Mouse (Mus musculus) right cerebral cortex, postnatal 14 days (tissue): ENCODE data around the gene Oas1g.
"Not testable (repeated sequence)": the region's sequence is repeated elsewhere in the genome, so short reads cannot be mapped to it uniquely, and the experiment has no call there.

Experiments
- DNase-seq: peaks from one replicate; pipeline ENCODE4 v3.0.0; 2022

Oas1g gene

DNA sequence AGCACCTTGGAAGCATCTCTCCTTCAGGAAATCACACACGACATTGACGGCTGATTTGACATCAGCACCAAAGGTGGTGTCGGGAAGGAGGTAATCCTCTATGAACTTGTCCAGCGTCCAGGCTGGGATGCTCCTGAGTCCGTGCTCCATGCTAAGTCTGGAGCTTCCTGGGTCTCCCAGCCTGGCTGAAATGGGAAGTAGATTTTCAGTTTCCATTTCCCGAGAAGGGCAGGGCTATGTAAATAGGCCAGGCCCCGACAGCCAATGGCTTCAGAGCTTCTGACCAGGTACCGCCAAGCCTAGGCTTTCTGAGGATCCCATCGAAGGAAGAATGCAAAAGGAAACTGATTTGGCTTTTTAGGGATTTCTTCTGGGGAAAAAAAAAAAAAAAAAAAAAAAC lies at the start of gene Oas1g:
Gene Oas1g (minus strand): TSS at position 201 of the 400 bp plus-strand sequence.
- not testable (repeated sequence) for DNase-seq

DNA sequence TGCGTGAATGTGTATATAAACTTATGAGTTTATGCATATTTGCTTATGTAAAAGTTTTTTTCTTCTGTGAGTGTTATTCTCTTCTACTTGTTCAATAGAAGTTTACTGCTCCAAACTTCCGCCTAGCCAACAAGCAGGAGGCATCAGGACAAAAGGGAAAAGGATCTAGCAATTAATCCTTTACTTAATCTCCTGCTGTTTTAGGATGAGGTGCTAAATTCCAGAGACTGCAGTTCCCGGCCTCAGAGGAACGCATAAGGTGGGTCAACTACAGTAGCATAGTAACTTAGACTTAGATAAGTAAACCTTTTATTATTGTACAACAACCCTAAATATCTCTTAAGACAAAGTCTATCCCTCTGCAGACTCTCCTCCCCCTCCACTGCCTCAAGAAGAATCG lies 46.6 kb upstream of the Oas1g start:
- no peak for DNase-seq

DNA sequence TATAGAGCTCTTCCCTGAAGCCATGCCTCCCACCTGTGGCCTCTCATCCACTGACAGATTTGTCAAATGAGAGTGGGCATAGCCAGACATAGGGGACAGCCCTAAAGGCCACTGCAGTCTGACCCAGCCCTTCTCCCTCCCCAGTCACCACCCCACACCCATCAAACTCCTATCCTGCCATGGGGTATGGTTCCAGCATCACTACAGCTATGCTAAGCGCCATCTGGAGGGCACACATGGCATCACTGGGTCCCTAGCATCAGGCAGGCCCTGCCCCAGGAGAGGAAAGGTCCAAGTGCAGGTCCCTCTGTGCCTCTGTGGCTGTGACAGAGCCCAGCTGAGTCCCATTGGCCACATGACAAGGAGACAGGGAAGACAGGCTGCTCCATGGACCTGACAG lies 39.6 kb upstream of the Oas1g start:
- no peak for DNase-seq

DNA sequence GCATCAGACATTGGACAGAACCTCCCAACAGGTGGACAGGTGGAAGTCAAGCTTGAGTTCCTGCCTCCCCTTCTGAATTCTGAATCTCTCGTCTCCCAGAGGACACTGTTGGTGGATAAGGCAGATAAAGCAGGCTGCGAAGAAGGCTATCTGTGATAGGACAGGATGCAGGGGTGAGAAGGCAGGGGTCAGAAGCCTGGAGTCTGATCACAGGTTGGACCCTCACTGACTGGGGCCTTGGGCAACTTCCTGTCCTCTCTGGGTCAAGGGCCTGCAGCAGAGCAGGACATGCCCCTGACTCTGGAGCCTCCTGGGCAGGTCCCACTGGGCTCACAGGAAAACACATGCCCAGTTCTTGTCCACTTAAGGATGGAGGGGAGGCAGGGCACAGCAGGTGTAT lies 38.9 kb upstream of the Oas1g start:
- not testable (repeated sequence) for DNase-seq

DNA sequence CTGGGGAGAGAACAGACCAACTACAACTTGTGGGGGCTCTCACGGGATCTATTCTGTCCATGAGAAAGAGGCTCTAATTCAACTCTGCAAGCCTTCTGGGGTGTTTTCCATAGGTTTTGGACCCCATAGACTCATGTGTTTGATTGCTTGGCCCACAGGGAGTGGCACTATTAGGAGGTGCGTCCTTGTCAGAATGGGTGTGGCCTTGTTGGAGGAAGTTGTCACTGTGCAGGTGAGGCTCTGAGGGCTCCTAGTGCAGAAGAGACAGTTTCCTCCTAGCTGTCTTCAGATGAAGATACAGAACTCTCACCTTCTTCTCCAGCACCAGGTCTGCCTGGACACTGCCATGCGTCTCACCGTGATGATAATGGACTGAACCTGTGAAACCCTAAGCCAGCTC lies 37.1 kb upstream of the Oas1g start:
- DNase-seq, result not testable (repeated sequence)

DNA sequence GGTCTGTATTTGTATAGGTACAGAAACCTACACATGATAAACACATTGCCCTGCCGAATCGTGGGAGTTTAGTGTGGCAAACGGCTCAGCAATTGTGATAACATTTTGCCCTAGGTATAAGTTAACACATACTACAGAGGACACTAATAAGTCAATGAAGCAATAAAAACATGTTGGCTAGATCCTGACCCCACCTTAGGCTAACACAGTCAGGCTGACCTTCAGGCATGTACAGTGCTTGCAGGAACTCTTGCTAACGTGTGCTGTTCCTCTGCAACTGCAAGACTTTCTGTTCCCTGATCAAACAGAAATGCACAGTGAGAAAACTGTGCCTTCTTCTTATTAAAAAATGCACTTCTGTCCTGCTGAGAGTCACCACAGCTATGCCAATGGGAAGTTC lies 36.6 kb upstream of the Oas1g start:
- no peak for DNase-seq

DNA sequence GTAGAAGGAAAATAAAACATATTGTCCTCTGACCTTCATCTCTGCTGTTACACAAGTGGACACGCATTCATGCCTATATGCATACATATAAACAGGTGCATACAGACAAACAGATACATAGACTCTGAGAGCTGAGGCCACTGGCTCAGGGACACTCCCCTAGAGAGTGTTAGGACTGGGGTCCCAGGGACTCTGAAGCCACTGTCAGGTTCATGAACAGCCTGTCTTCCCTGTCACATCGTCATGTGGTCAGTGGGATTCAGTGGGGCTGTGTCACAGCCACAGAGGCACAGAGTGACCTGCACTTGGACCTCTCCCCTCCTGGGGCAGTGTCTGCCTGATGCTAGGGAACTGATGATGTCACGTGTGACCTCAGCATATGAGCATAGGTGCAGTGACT lies 32.9 kb upstream of the Oas1g start:
- no peak for DNase-seq

DNA sequence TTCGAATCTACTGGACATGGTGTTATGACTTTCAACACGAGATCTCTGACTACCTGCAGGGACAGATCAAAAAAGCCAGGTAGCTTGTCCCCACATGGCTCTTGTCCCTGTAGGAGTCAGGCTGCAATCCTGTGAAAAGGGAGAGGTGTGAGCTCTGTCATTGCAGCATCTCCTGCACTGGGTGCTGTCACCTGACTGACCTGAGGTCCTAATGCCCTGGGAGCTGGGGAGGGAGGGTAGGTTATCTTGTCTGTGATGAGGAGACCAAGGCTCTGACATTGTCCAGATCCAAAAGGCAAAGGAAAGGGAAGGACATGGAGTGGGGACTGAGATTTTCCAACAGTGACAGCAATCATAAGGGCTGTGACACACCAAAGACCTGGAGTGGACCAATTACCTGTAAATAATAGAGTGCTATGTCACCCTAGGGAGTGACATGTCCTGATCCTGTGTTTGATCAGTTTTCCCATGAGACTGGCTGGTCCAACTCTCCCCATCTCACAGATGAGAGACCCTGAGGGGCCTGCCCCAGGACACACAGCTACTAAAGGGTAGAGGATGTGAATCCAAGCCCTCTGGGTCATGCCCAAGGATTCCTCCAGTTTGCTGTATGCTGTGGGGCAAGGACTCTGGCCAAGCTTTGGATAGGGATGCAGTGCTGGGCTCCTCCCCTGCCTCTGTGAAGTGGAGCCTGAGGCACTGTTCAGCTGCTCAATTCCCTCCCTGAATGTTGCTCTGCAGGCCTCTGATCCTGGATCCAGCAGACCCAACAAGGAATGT lies 31.9 kb upstream of the Oas1g start:
- not testable (repeated sequence) for DNase-seq

DNA sequence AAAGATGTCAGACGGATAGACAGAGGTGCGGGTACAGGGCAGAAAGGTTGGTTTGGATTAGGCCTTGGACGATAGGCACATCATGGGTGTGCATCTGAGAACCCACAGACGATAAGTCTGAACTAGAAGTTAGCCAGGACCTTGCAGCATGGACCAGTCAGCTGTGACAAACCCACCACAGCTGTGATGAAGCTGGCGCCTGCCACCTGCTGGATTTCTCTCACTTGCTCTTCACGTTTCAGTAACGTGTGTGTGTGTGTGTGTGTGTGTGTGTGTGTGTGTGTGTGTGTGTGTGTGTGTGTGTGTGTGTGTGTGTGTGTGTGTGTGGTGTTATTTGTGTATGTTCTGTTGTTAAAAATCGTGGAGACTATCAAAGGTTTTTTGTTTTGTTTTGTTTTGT lies 26.8 kb upstream of the Oas1g start, which contains the start of gene Oas1d:
Gene Oas1d (plus strand): TSS at position 333 of the 400 bp plus-strand sequence.
- not testable (repeated sequence) for DNase-seq

DNA sequence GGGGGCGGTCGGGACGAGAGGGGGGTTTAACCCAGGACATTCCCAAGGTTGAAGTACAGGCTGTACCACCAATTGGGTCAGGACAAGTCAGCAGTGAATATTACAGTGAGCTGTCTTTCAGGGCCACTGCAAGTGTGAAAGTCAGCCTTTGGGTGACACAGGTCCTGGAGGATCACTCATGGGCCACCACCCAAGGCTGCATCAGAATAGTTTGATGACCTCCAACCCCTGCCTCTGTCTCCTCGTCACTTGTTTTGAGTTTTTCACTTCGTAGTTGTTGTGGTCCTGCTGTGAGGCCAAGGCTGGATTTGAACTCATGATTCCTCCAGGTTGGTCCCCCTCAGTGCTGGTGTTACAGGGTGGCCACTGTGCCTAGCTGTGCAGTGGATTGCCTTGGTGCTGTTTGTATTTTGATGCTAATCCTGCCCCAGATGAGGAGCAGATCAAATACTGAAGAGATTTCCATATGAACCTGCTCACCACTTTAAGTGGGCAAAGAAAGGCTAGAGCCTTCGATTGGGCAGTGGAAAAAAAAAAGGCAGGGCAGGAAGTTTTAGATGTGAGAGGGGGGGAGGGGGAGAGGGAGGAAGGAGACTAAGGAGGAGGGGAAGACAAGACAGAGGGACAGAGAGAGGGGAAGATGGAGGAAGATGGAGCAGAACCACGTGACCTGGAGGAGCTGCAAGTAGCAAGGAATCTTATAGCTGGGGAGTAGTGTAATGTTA lies 20.9 kb upstream of the Oas1g start:
- no peak for DNase-seq

DNA sequence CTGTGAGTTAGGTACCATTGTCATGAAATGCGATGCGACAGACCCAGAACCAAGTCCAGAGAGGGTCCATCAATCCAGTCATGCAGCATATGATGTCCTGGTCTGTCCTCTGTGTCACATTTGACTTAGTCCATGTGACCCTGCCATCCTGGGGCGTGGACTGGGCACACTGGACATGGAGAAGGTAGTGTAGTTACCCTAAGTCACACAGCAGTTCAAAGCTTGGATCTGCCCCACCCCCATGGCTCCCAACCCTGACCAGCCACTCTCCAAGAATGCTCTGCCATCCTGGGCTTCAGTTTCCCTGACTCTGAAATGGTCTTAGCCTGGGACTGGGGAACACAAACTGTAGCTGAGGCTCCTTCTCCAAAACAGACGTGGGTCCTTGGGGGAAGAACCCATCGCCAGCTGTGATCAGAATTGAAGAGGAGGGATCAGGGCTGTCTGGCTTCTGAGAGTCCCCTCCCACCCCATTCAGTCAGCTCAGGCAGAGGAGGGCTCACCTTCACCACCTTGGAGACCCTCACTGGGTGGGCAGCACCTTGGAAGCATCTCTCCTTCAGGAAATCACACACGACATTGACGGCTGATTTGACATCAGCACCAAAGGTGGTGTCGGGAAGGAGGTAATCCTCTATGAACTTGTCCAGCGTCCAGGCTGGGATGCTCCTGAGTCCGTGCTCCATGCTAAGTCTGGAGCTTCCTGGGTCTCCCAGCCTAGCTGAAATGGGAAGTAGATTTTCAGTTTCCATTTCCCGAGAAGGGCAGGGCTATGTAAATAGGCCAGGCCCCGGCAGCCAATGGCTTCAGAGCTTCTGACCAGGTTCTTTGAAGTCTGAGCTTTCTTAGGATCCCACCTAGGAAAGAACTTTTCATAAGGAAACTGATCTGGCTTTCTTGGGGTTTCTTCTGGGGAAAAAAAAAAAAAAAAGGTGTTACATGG lies 19.6 kb upstream of the Oas1g start, which contains the start of gene Oas1a:
Gene Oas1a (minus strand): TSS at position 731 of the 943 bp plus-strand sequence.
- DNase-seq, result not testable (repeated sequence)

DNA sequence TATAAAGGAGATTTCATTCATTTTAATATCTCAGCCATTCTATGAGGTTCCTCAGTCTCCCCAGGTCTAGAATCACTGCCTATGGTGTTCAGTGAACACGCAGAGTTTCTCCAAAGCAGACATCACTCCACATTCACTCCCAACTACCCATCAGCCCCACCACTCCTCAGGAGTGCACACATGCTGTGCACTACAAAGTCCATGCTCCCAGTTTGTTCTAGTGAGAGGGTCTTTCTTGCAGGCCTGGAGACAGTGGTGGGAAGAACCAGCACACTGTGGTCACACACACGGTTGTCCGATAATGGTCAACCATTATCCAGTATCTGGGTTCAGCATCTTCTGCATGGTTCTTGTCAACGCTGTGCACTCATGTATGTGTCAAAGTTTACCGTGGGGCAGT lies 14.6 kb upstream of the Oas1g start:
- DNase-seq, result no peak

DNA sequence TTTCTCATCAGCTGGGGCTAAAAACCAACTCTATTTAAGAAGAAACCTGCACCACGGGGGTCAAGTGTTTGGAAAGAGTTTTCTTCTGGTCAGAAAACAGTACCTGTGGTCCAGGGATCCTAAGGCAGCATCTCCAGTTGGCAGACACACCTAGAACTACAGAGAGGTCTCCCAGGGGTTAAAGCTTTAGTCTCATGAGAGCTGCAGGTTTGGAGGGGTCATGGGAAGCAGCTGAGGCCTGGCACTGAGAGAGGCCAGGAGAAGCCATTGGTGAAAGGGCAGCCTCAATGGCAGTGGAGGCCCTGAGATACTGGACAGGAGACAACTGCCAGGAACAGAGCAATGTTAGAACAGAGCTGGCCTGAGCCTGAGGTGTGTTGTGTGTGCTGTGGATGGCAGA lies 13.3 kb upstream of the Oas1g start:
- DNase-seq, result no peak

DNA sequence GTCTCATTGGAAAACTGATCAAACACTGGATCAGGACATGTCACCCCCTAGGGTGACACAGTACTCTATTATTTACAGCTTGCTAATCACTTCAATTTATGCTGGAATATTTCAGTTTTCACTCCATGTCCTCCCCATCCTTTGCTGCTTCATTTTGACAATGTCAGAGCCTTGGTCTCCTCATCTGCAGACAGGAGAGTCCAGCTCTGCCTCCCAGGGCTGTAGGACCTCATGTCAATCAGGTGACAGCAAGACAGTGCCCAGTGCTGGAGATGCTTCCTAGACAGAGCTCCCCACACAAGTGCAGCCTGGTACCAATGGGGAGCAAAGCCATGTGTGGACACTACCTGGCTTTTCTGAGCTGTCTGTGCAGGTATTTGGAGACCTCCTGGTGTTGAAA lies 11.3 kb upstream of the Oas1g start:
- no peak for DNase-seq

DNA sequence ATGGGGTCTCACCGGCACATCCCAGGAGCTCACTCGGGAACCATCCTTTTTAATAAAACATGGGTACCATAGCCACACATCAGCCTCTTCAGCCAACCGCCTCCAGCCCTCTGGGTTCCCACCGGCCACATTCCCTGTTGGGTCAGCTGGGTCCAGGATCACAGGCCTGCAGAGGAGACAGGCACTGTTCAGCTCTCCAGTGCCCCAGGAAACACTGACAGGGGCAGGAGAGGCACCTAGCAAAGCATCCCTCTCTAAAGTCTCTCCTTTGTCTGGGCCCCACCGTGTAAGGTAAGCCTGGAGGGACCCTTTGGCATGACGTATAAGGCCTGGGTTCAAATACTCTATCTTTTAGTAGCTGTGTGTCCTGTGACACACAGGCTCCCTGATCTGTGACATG lies 10.9 kb upstream of the Oas1g start:
- DNase-seq, result no peak

DNA sequence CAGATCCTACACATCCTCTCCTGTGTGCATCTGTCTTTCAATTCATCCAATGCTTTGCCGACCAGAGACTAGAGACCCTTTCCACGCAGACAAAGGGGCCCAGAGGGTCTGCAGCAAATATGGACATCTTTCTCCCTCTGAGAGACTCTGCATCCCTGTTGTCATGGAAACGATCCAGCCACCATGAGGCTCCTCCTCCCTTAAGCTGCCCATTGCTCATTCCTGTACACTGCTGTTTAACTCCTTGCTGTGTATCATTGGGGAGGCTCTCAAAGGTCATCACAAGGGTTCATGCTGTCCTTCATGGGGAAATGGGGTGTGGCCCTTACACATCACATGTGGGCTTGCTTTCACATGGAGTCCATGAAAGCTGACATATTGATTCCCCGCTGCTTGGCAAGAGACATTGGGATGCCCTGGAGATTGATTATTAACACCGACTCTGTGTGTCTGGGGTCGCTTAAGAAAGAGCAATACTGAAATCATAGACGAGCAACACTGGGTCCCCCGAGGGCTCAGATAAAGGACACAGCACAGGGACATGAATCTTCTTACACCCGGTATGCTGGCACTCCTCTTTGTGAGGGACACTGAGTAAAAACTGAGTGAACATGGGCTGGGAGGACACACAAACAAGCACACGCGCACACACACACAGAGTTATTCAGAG lies 8.0 kb upstream of the Oas1g start:
- DNase-seq, result no peak

DNA sequence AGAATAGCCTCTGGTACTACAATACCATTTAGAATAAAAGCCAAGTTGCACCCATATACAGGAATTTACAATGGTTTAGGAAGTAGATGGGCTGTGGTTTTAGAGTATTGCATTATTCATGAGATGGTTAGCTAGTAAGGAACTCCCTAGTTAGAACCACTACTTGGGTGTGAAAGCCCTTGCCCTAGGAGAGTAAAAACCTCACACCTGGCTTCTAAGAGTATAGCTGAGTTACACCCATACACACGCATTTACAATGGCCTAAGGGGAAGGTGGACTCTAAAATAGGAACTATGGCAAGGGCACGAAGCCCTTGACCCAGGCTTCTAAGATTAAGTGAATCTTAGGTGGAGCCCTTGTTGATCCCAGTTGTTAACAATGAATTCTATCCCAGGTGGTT lies 7.3 kb upstream of the Oas1g start:
- DNase-seq, result not testable (repeated sequence)

DNA sequence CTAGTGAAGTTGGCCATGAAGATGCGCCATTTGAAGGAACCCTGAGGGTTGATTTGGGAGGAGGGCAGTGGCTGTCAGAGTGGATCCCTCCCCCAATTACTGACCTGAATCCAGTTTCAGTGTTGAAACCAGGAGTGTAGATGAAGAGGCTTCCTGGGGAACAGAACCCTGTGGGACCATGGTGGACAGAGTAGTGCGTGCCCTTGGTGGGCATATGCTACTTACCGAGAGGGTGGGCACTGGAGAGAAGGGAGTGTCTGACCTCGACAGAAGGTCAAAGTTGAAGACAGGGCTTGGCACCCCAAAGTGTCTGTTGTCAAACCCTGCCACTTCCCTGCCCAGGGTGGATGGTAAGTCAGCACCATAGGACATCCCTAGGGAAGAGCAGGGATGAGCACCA lies 6.5 kb upstream of the Oas1g start:
- DNase-seq, result not testable (repeated sequence)

DNA sequence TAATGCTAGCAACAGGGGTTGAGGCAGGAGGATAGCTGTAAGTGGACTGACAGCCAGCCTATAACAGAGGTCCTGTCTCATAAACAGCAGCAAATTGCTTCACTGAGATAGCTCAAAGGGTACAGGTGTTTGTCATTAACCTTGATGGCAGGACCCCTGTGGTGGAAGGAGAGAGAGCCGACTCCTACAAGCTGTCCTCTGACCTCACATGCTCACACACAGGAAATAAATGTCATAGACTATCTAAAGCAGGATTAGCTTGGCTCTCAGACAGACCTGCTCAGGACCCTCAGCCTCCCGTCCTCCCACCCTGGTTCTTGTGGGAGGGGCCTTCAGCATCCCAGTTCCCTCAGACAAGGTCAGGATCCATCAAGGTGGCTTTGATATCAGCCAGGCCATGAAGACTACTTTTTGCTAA lies 4.8 kb upstream of the Oas1g start:
- DNase-seq, result no peak

DNA sequence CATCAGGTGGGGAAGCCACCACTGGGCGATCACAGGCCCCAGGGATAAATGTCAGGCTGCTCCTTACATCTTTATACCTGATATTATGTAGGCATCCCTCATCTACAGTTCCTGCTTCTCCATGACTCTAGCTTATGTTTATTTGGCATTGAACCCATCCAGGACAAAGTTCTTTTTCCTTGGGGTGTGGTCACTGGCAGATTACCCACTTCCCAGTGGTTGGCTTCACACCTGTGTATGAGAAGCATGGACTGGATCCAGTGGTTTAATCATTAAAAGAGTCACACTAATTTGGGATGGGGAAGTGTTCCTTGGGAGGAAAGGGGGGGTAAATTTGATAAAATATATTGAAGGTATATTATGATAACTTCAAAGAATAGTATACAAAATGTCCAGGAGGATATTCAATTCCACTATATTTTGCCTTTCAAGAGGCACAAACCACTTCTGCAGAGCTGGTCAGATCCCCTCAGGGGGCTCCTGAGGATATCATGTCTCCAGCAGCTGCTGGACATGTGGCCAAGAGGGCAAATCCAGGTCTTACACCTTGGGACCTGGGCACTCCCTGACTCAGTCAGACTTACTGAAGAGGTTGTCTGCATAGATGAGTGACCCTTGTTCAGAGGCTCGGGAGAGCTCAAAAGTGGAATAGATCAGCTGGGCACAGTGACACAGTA lies 4.3 kb upstream of the Oas1g start:
- DNase-seq, result not testable (repeated sequence)

DNA sequence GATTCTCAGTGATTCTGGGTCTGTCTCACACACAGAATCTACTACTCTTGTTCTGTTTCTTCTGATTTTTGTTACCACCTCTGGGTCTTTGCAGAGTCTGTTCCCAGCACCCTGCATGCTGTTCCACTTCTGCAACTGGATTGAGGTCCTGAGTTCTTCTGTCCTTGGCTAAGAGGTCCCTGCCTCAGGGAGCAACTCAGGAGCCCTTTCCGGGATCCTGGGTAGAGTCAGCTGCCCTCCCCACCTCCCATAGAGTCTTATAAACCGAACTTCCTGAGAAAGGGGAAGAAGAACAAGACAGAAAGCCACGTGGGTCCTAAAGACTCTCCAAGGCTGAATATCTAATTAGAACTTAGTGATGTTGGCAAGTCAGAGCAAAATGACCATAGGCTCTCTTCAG lies 3.6 kb upstream of the Oas1g start:
- DNase-seq, result no peak

DNA sequence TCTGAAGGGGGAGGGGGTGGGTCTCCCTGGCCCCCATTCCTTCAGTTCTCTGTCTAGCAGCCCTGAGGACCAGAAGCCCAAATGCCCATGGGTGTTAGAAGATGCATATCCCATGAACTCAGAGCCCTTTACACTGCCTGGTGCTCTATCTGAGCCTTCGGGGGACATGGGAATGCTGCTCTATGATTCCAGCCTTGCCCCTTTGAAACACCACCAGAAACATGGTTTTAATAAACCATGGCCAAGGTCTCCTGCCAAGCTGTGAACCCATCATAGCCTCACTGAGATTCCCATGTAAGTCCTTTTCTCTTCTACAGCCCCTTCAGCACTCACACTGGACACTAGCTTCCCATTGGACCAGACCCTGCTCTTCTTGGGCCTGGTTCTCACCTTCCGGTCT lies 2.6 kb upstream of the Oas1g start:
- no peak for DNase-seq
